Mouse (Mus musculus) limb, embryonic 13.5 days (tissue): Measurements from ENCODE around the gene Olfr229. TPM values are rescaled to one million over a fixed set of nuclear protein-coding genes. Genes with fewer than 3 reads are reported as not detected.
"Not testable (repeated sequence)": the region's sequence is repeated elsewhere in the genome, so short reads cannot be mapped to it uniquely, and the experiment has no call there.

Source experiments
- ATAC-seq: fragments of 200-750 bp; cut with Nextera tagmentation; 2 replicates; pipeline ENCODE4 v1.8.0; 2017; ENCODE audit warnings: low read depth, moderate number of reproducible peaks, moderate TSS enrichment; ENCODE audit not compliant: low FRiP score
- H3K27ac ChIP-seq: fragments of 300-500 bp; sonication (generic); 2 replicates; pipeline ENCODE4 v1.5.1; 2015; ENCODE audit warnings: inconsistent platforms, mild to moderate bottlenecking, moderate library complexity
- H3K27me3 ChIP-seq: fragments of 300-500 bp; sonication (generic); 2 replicates; pipeline ENCODE4 v1.6.1; 2015; ENCODE audit warnings: mild to moderate bottlenecking, inconsistent platforms
- H3K36me3 ChIP-seq: fragments of 300-500 bp; sonication (generic); 2 replicates; pipeline ENCODE4 v1.6.1; 2015; ENCODE audit warnings: inconsistent platforms, mild to moderate bottlenecking, moderate library complexity
- H3K4me1 ChIP-seq: fragments of 300-500 bp; sonication (generic); 2 replicates; pipeline ENCODE4 v1.6.1; 2015; ENCODE audit warnings: inconsistent platforms
- H3K4me2 ChIP-seq: fragments of 300-500 bp; sonication (generic); replicated peaks from 2 replicates; pipeline ENCODE4 v1.6.1; 2015; ENCODE audit warnings: inconsistent platforms, mild to moderate bottlenecking, moderate library complexity
- H3K4me3 ChIP-seq: fragments of 300-500 bp; sonication (generic); 2 replicates; pipeline ENCODE4 v1.5.1; 2015; ENCODE audit warnings: moderate library complexity, mild to moderate bottlenecking, inconsistent platforms
- H3K9ac ChIP-seq: fragments of 300-500 bp; sonication (generic); 2 replicates; pipeline ENCODE4 v1.6.1; 2015; ENCODE audit warnings: mild to moderate bottlenecking, inconsistent platforms
- H3K9me3 ChIP-seq: fragments of 300-500 bp; sonication (generic); 2 replicates; pipeline ENCODE4 v1.6.1; 2016; ENCODE audit warnings: inconsistent platforms
- WGBS: fragments of 180-500 bp; shearing (Covaris S2); methylation state at CpG from one replicate; pipeline ENCODE4 v1.1.7; 2015; 5-methylcytosine and 5-hydroxymethylcytosine counted together
- polyA plus RNA-seq: library from polyadenylated mRNA; unstranded; fragments of >200 nt; fragmentation: Nextera tagmentation; extraction: Ambion mirVana; gene quantifications from 2 replicates; pipeline ENCODE4 v1.2.1, GENCODE M21; 2015

The Olfr229 gene
- not detected in 2 replicates for polyA plus RNA-seq

GRCm38 (mm10) chr9:39907036-39907435 is at the start of gene Olfr229:
Olfr229 (plus strand) TSS chr9:39907336.
- WGBS: 67% methylated on average over 2 of the region's 2 CpGs
- no peak within 1 kb of the TSS for H3K9ac ChIP-seq
- H3K9me3 ChIP-seq: no peaks in the 10 kb centered on the region
- ATAC-seq: no peak
- H3K4me2 ChIP-seq: no peak within 1 kb of the TSS
- no peak within 1 kb of the TSS for H3K27ac ChIP-seq
- no peak within 1 kb of the TSS for H3K4me3 ChIP-seq
- H3K36me3 ChIP-seq: no peaks in the 10 kb centered on the region
- H3K27me3 ChIP-seq: no peaks in the 10 kb centered on the region
- no peaks in the 10 kb centered on the region for H3K4me1 ChIP-seq

GRCm38 (mm10) chr9:39866122-39866521 is 41.0 kb upstream of the Olfr229 start, which contains the start of gene Olfr972:
Olfr972 (plus strand) TSS chr9:39866422.
- no peak for ATAC-seq
- H3K27ac ChIP-seq: no peak within 1 kb of the TSS
- H3K4me1 ChIP-seq: no peaks in the 10 kb centered on the region
- no peaks in the 10 kb centered on the region for H3K27me3 ChIP-seq
- H3K9ac ChIP-seq: no peak within 1 kb of the TSS
- no peaks in the 10 kb centered on the region for H3K36me3 ChIP-seq
- 67% methylated on average over 2 of the region's 2 CpGs for WGBS
- no peaks in the 10 kb centered on the region for H3K9me3 ChIP-seq
- H3K4me3 ChIP-seq: no peak within 1 kb of the TSS
- no peak within 1 kb of the TSS for H3K4me2 ChIP-seq

- not testable (repeated sequence) for H3K27me3 ChIP-seq, H3K36me3 ChIP-seq, H3K4me2 ChIP-seq, H3K9ac ChIP-seq, H3K27ac ChIP-seq, ATAC-seq, H3K9me3 ChIP-seq, H3K4me3 ChIP-seq, H3K4me1 ChIP-seq
- whole genome bisulfite sequencing: 69% methylated on average over 1 of the region's 1 CpGs
Measured at GRCm38 (mm10) chr9:39871986-39872385, 35.1 kb upstream of the Olfr229 start.

GRCm38 (mm10) chr9:39877541-39878396 is 29.4 kb upstream of the Olfr229 start:
- no CpG with 5 or more reads among the region's 4 CpGs for WGBS
- H3K4me2 ChIP-seq, H3K4me3 ChIP-seq, H3K36me3 ChIP-seq, ATAC-seq, H3K27ac ChIP-seq, H3K9me3 ChIP-seq, H3K4me1 ChIP-seq, H3K27me3 ChIP-seq, H3K9ac ChIP-seq: not testable (repeated sequence)

- ATAC-seq: no peak
Measured at GRCm38 (mm10) chr9:39905106-39905505, 2.0 kb upstream of the Olfr229 start.

GRCm38 (mm10) chr9:39909939-39910338 is 2.8 kb downstream of the Olfr229 start:
- Histone ChIP-seq H3K36me3 (no peaks in the 10 kb centered on the region), H3K4me3 (no peak overlapping the region), H3K4me2 (no peak overlapping the region), H3K4me1 (no peaks in the 10 kb centered on the region), H3K9ac (no peak overlapping the region), H3K27me3 (no peaks in the 10 kb centered on the region), H3K9me3 (no peaks in the 10 kb centered on the region), H3K27ac (no peak overlapping the region)
- WGBS: 89% methylated on average over 3 of the region's 3 CpGs
- no peak for ATAC-seq

More at GRCm38 (mm10) chr9:39905106-39905505, 2.0 kb upstream of the Olfr229 start:
- WGBS: 78% methylated on average over 6 of the region's 6 CpGs
- Histone ChIP-seq H3K4me3 (no peak overlapping the region), H3K9ac (no peak overlapping the region), H3K9me3 (no peaks in the 10 kb centered on the region), H3K36me3 (no peaks in the 10 kb centered on the region), H3K27me3 (no peaks in the 10 kb centered on the region), H3K4me2 (no peak overlapping the region), H3K4me1 (no peaks in the 10 kb centered on the region), H3K27ac (no peak overlapping the region)

- not testable (repeated sequence) for H3K4me3 ChIP-seq, H3K9me3 ChIP-seq, ATAC-seq, H3K27ac ChIP-seq, H3K9ac ChIP-seq, H3K36me3 ChIP-seq, H3K4me2 ChIP-seq, H3K4me1 ChIP-seq, H3K27me3 ChIP-seq
- WGBS: no CpG with 5 or more reads among the region's 4 CpGs
Measured at GRCm38 (mm10) chr9:39927975-39928836, 21.1 kb downstream of the Olfr229 start.

- ATAC-seq, H3K27ac ChIP-seq, H3K36me3 ChIP-seq, H3K9me3 ChIP-seq, H3K27me3 ChIP-seq, H3K4me3 ChIP-seq, H3K4me1 ChIP-seq, H3K4me2 ChIP-seq, H3K9ac ChIP-seq: not testable (repeated sequence)
- 60% methylated on average over 1 of the region's 1 CpGs for WGBS
Measured at GRCm38 (mm10) chr9:39928837-39929236, 21.7 kb downstream of the Olfr229 start.

- Histone ChIP-seq H3K36me3 (no peaks in the 10 kb centered on the region), H3K27me3 (no peaks in the 10 kb centered on the region), H3K4me3 (no peak within 1 kb of the TSS), H3K9me3 (no peaks in the 10 kb centered on the region), H3K4me1 (no peaks in the 10 kb centered on the region), H3K27ac (no peak within 1 kb of the TSS), H3K4me2 (no peak within 1 kb of the TSS), H3K9ac (no peak within 1 kb of the TSS)
- no peak for ATAC-seq
- WGBS: 84% methylated on average over 1 of the region's 1 CpGs
Measured at GRCm38 (mm10) chr9:39937201-39937600, 30.1 kb downstream of the Olfr229 start, which contains the start of gene Olfr974. Olfr974 (plus strand) TSS chr9:39937501.

GRCm38 (mm10) chr9:39951946-39952345 is 44.8 kb downstream of the Olfr229 start, which contains the start of gene Olfr975:
Olfr975 (minus strand) TSS chr9:39952046.
- Histone ChIP-seq H3K4me1 (no peaks in the 10 kb centered on the region), H3K27ac (no peak within 1 kb of the TSS), H3K36me3 (no peaks in the 10 kb centered on the region), H3K4me3 (no peak within 1 kb of the TSS), H3K4me2 (no peak within 1 kb of the TSS), H3K9me3 (no peaks in the 10 kb centered on the region), H3K9ac (no peak within 1 kb of the TSS), H3K27me3 (no peaks in the 10 kb centered on the region)
- WGBS: 74% methylated on average over 1 of the region's 1 CpGs
- no peak for ATAC-seq

GRCm38 (mm10) chr9:39961033-39961432 is 53.9 kb downstream of the Olfr229 start, which contains the start of gene Olfr976:
Olfr976 (minus strand) TSS chr9:39961133.
- not testable (repeated sequence) for H3K9ac ChIP-seq, H3K27ac ChIP-seq, H3K4me1 ChIP-seq, H3K36me3 ChIP-seq, H3K4me3 ChIP-seq, ATAC-seq, H3K27me3 ChIP-seq, H3K4me2 ChIP-seq, H3K9me3 ChIP-seq
- 73% methylated on average over 7 of the region's 9 CpGs for WGBS
